Mouse (Mus musculus) CH12.LX (cell line): ENCODE results near the gene Sfxn5. TPM values are rescaled to one million over a fixed set of nuclear protein-coding genes. Genes with fewer than 3 reads are reported as not detected.

Experiments
- DNase-seq: peaks from one replicate; pipeline ENCODE4 v3.0.0-alpha.2; 2013; ENCODE audit errors: extremely low read depth
- H3K27ac ChIP-seq: 2 replicates; pipeline ENCODE4 v1.5.1; 2012; ENCODE audit warnings: low read depth, mild to moderate bottlenecking, control low read depth, moderate library complexity; ENCODE audit not compliant: insufficient read depth
- H3K27me3 ChIP-seq: replicated peaks from 2 replicates; pipeline ENCODE3; 2012; ENCODE audit warnings: inconsistent platforms
- H3K36me3 ChIP-seq, 2 experiments: replicated peaks in 1 of 2; 2 replicates each; pipeline versions ENCODE3 to v1.6.1; 2012; ENCODE audit warnings: inconsistent platforms in 1 of 2, low read length in 1 of 2, mild to moderate bottlenecking in 1 of 2, mixed read lengths in 1 of 2, moderate library complexity in 1 of 2; ENCODE audit not compliant: control insufficient read depth in 1 of 2, insufficient read depth in 1 of 2
- H3K4me1 ChIP-seq, 2 experiments: 2 replicates each; pipeline ENCODE4 v1.6.1; 2012; ENCODE audit warnings: inconsistent platforms in 1 of 2, moderate library complexity in 1 of 2; ENCODE audit not compliant: insufficient read depth in 2 of 2, control insufficient read depth in 1 of 2
- H3K4me2 ChIP-seq: 2 replicates; pipeline ENCODE4 v1.6.1; 2012; ENCODE audit warnings: low read depth, mild to moderate bottlenecking, control low read depth; ENCODE audit not compliant: poor library complexity, insufficient read depth, severe bottlenecking
- H3K4me3 ChIP-seq, 3 experiments: fragments of 150-350 bp in 1 of 3; sonication (generic) in 1 of 3; replicated peaks in 1 of 3; 2 replicates each; pipeline versions ENCODE3 to v1.5.1; 2011 to 2012; ENCODE audit warnings: low read depth in 2 of 3, low read length in 2 of 3, mild to moderate bottlenecking in 2 of 3, moderate library complexity in 2 of 3, control low read depth in 1 of 3, improper control_type of control experiment in 1 of 3, inconsistent platforms in 1 of 3, mixed read lengths in 1 of 3; ENCODE audit not compliant: poor library complexity in 1 of 3
- H3K79me2 ChIP-seq: replicated peaks from 2 replicates; pipeline ENCODE4 v1.6.1; 2012; ENCODE audit warnings: mild to moderate bottlenecking, moderate library complexity; ENCODE audit not compliant: control insufficient read depth, poor library complexity, insufficient read depth, severe bottlenecking; ENCODE audit errors: extremely low read depth
- H3K9ac ChIP-seq: 2 replicates; pipeline ENCODE4 v1.6.1; 2012; ENCODE audit warnings: low read depth, mild to moderate bottlenecking, control low read depth, moderate library complexity; ENCODE audit not compliant: insufficient read depth
- H3K9me3 ChIP-seq: replicated peaks from 2 replicates; pipeline ENCODE3; 2012; ENCODE audit warnings: low read length, inconsistent platforms, mixed read lengths
- CHD2 ChIP-seq: IDR thresholded peaks from 2 replicates; pipeline ENCODE4 v1.6.1; 2011; ENCODE audit warnings: low read length, improper control_type of control experiment
- CTCF ChIP-seq, 2 experiments: IDR thresholded peaks in 1 of 2; conservative IDR thresholded peaks in 1 of 2; 2 replicates each; pipeline ENCODE4 v1.5.1; 2011 to 2012; ENCODE audit warnings: low read depth in 2 of 2, low read length in 2 of 2, improper control_type of control experiment in 1 of 2, inconsistent platforms in 1 of 2, mild to moderate bottlenecking in 1 of 2, moderate library complexity in 1 of 2
- E2F4 ChIP-seq: IDR thresholded peaks from 2 replicates; pipeline ENCODE4 v1.6.1; 2011; ENCODE audit warnings: low read depth, low read length, improper control_type of control experiment; ENCODE audit not compliant: insufficient replicate concordance
- ELF1 ChIP-seq: IDR thresholded peaks from 2 replicates; pipeline ENCODE4 v1.6.1; 2014; ENCODE audit warnings: low read depth, mild to moderate bottlenecking, inconsistent platforms, low read length, improper control_type of control experiment
- EP300 ChIP-seq: IDR thresholded peaks from 2 replicates; pipeline ENCODE4 v1.6.1; 2011; ENCODE audit warnings: low read length, improper control_type of control experiment
- ETS1 ChIP-seq: conservative IDR thresholded peaks from 2 replicates; pipeline ENCODE4 v1.6.1; 2012; ENCODE audit warnings: low read depth, mild to moderate bottlenecking, inconsistent platforms, low read length, improper control_type of control experiment, moderate library complexity
- GABPA ChIP-seq: IDR thresholded peaks from 2 replicates; pipeline ENCODE4 v1.6.1; 2012; ENCODE audit warnings: low read depth, low read length, improper control_type of control experiment, inconsistent platforms; ENCODE audit not compliant: insufficient replicate concordance
- HCFC1 ChIP-seq: IDR thresholded peaks from 2 replicates; pipeline ENCODE4 v1.6.1; 2012; ENCODE audit warnings: low read depth, mild to moderate bottlenecking, inconsistent platforms, low read length, improper control_type of control experiment
- IRF4 ChIP-seq: IDR thresholded peaks from 2 replicates; pipeline ENCODE4 v1.6.1; 2014; ENCODE audit warnings: low read depth, mild to moderate bottlenecking, inconsistent platforms, low read length, improper control_type of control experiment
- JUN ChIP-seq: IDR thresholded peaks from 2 replicates; pipeline ENCODE4 v1.6.1; 2011; ENCODE audit warnings: low read depth, mild to moderate bottlenecking, low read length, improper control_type of control experiment, moderate library complexity; ENCODE audit not compliant: insufficient read depth
- MXI1 ChIP-seq: IDR thresholded peaks from 2 replicates; pipeline ENCODE4 v1.6.1; 2011; ENCODE audit warnings: mild to moderate bottlenecking, low read depth, low read length, improper control_type of control experiment
- NELFE ChIP-seq: IDR thresholded peaks from 2 replicates; pipeline ENCODE4 v1.6.1; 2011; ENCODE audit warnings: low read depth, low read length, improper control_type of control experiment
- NRF1 ChIP-seq: IDR thresholded peaks from 2 replicates; pipeline ENCODE4 v1.6.1; 2014; ENCODE audit warnings: low read depth, mild to moderate bottlenecking, inconsistent platforms, low read length, improper control_type of control experiment, moderate library complexity
- PAX5 ChIP-seq: IDR thresholded peaks from 2 replicates; pipeline ENCODE4 v1.6.1; 2012; ENCODE audit warnings: low read length, inconsistent platforms, mixed read lengths
- POLR2A ChIP-seq: IDR thresholded peaks from 2 replicates; pipeline ENCODE4 v1.6.1; 2011; ENCODE audit warnings: low read depth, mild to moderate bottlenecking, improper control_type of control experiment, low read length
- RCOR1 ChIP-seq: conservative IDR thresholded peaks from 2 replicates; pipeline ENCODE4 v1.6.1; 2012; ENCODE audit warnings: low read depth, mild to moderate bottlenecking, inconsistent platforms, low read length, improper control_type of control experiment
- USF1 ChIP-seq: IDR thresholded peaks from 2 replicates; pipeline ENCODE4 v1.6.1; 2014; ENCODE audit warnings: low read depth, mild to moderate bottlenecking, inconsistent platforms, low read length, improper control_type of control experiment
- USF2 ChIP-seq: conservative IDR thresholded peaks from 2 replicates; pipeline ENCODE4 v1.6.1; 2011; ENCODE audit warnings: low read depth, low read length, improper control_type of control experiment
- ZKSCAN1 ChIP-seq: IDR thresholded peaks from 2 replicates; pipeline ENCODE4 v1.6.1; 2012; ENCODE audit warnings: low read depth, inconsistent platforms, low read length, improper control_type of control experiment, borderline replicate concordance
- ZNF384 ChIP-seq: IDR thresholded peaks from 2 replicates; pipeline ENCODE4 v1.6.1; 2012; ENCODE audit warnings: low read depth, low read length, improper control_type of control experiment, inconsistent platforms
- dilution Hi-C: fragments of 300-500 bp; cut with MboI; formaldehyde crosslinking; loops from 2 replicates; pipeline ENCODE4 v1.14.3; 2020; ENCODE audit warnings: low sequenced_read_pairs; ENCODE audit not compliant: extremely low pct_unique_long_range_greater_than_20kb, extremely low pct_ligation_motif_present
- in situ Hi-C: fragments of 300-500 bp; cut with MboI; formaldehyde crosslinking; loops from 3 replicates; pipeline ENCODE4 v1.14.3; 2019; ENCODE audit warnings: low sequenced_read_pairs, low pct_ligation_motif_present, low pct_unique_long_range_greater_than_20kb, mixed read lengths
- polyA plus RNA-seq: library from polyadenylated mRNA; unstranded; fragments of >175 nt; gene quantifications from 2 replicates; pipeline ENCODE4 v1.2.1, GENCODE M21; 2012; ENCODE audit warnings: low read depth; ENCODE audit not compliant: insufficient read length
- total RNA-seq, 2 experiments: library from RNA; depleted of rRNA; stranded (reverse); fragments of 300-350 nt in 1 of 2; fragments of >200 nt in 1 of 2; gene quantifications; 2 replicates each; pipeline ENCODE4 v1.2.3; 2012 to 2014

The Sfxn5 gene
- total and polyA plus RNA-seq, 3 experiments = 0.55 to 0.93 (median 0.66) TPM

- in situ Hi-C loops (no loop called here), dilution Hi-C loops (no loop called here)
- no peaks in the 10 kb centered on the region for H3K9me3 ChIP-seq
- H3K9ac ChIP-seq = no peak overlapping the region
- no peak overlapping the region for H3K4me2 ChIP-seq
- no peaks in the 10 kb centered on the region for H3K79me2 ChIP-seq
- H3K4me1 ChIP-seq = peaks cover 0 to 3% of the 10 kb centered on the region in 2 experiments; a peak in 1 of 4 replicates
- no peaks in the 10 kb centered on the region for H3K36me3 ChIP-seq
- no peak overlapping the region for H3K27ac ChIP-seq
- H3K4me3 ChIP-seq = no peak overlapping the region
- DNase-seq = no peak
- no peaks in the 10 kb centered on the region for H3K27me3 ChIP-seq
- no peak for TF ChIP-seq NELFE
- no peak for TF ChIP-seq USF2
- no peak for TF ChIP-seq JUN
- no peak for TF ChIP-seq EP300
- no peak for TF ChIP-seq POLR2A
Measured at GRCm38 (mm10) chr6:85288193-85288857, 44.9 kb downstream of the Sfxn5 start.

GRCm38 (mm10) chr6:85286283-85287047, 46.8 kb downstream of the Sfxn5 start:
- H3K27ac ChIP-seq = no peak overlapping the region
- no peak overlapping the region for H3K4me3 ChIP-seq
- H3K79me2 ChIP-seq = no peaks in the 10 kb centered on the region
- TF ChIP-seq EP300 (no peak), MXI1 (no peak), CHD2 (no peak), ELF1 (no peak), ETS1 (no peak), CTCF (conservative IDR thresholded peaks at IDR 0.05 in 1 of 2, IDR thresholded peaks at IDR 0.05 in 1 of 2; ENCODE audit: low read depth in 2 of 2, low read length in 2 of 2) (no peak), E2F4 (no peak), NRF1 (no peak), PAX5 (no peak), IRF4 (no peak), ZKSCAN1 (no peak), JUN (no peak), RCOR1 (no peak), HCFC1 (no peak), ZNF384 (no peak), USF1 (no peak), GABPA (no peak)
- TF ChIP-seq, all 38 proteins: peak for 0
- Histone ChIP-seq H3K9me3 (no peaks in the 10 kb centered on the region), H3K4me2 (no peak overlapping the region), H3K36me3 (no peaks in the 10 kb centered on the region), H3K9ac (no peak overlapping the region), H3K4me1 (no peaks in the 10 kb centered on the region), H3K27me3 (no peaks in the 10 kb centered on the region)
- dilution Hi-C loops (no loop called here), in situ Hi-C loops (no loop called here)
- no peak for DNase-seq
